Mouse (Mus musculus): ENCODE measurements around the gene Celf3. TPM values are rescaled to one million over a fixed set of nuclear protein-coding genes. Genes with fewer than 3 reads are reported as not detected.

Celf3 gene
- polyA plus RNA-seq, 2 experiments = 0.07 TPM; not detected in 1

DNA sequence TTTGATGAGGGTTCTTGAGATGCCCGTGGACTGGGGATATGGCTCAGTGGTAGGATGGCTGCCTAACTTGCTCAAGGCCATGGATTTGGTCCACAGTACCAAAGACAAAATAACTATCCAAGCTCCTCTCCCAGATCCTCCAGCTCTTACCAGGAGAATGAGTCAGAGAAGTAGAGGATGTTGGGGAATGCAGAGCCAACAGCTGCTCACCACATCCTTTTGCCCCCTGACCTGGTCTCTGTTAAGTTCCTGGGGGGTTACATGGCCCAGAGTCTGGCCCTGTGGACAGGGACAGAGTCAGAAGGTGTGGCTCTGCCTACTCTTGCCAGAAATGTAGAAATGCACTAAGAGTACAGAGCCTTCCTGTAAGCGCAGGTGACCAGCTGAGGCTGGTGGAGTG is 18.3 kb upstream of the Celf3 start:
- no peaks in the 10 kb centered on the region for H3K9me3 ChIP-seq (ENCODE audit: control insufficient read depth, low read length)
- DNase-seq (ENCODE audit: low read depth in 3 of 3, low spot score in 3 of 3) (no peak), ATAC-seq (ENCODE audit: insufficient read depth) (no peak)
- H3K4me2 ChIP-seq (ENCODE audit: low read depth) = no peak overlapping the region
- no peak overlapping the region for H3K27ac ChIP-seq
- WGBS (ENCODE audit: insufficient replicate concordance) = 69% methylated on average over 2 of the region's 2 CpGs
- H3K27me3 ChIP-seq (ENCODE audit: control insufficient read depth, insufficient read depth, low read length) = peaks cover 4% of the 10 kb centered on the region
- TF ChIP-seq EP300 (IDR thresholded peaks at IDR 0.05; ENCODE audit: low read depth) (no peak), CTCF (IDR thresholded peaks at IDR 0.05; ENCODE audit: low read depth) (no peak)
- no peak overlapping the region for H3K9ac ChIP-seq (replicated peaks)
- H3K36me3 ChIP-seq (replicated peaks; ENCODE audit: control insufficient read depth, insufficient read depth, low read depth) = no peaks in the 10 kb centered on the region
- no peak overlapping the region for H3K4me3 ChIP-seq (ENCODE audit: insufficient read depth in 1 of 2, low read depth in 2 of 2, low read length in 2 of 2)
- H3K4me1 ChIP-seq (replicated peaks; ENCODE audit: control insufficient read depth in 2 of 2, insufficient read depth in 2 of 2, low read length in 1 of 2) = 0 out of 4 replicates have a peak, but pooled peaks cover 0 to 2% of the 10 kb centered on the region in 2 experiments

DNA sequence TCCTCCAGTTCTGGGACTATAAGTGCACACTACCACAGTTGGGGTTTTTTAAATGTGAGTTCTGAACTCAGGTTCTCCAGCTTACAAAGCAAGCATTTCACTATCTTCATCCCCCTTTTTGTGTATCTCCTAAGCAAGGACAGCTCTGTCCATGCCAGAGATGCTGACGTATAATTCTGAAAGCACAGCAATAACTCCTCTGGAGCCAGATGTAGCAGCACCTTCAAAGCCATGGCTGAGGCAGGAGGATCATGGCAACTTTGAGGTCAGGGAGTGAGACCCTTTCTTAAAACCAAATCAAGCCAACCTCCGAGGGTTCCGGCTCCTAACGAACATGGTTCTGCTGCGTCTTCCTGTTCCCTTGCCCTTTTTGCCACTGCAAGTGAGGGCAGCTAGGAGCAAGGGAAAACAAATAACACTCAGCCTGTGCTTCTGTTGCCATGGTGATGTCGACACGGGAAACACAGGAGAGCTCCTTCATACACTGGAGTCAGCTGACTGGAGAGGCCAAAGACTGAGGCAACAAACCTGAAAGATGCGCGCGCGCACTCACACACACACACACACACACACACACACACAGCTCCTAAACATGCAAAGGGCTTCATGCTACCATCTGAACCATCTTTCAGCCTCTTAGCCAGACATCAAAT is 14.0 kb upstream of the Celf3 start:
- no peak for DNase-seq (ENCODE audit: low read depth in 3 of 3, low spot score in 3 of 3)
- TF ChIP-seq CTCF (IDR thresholded peaks at IDR 0.05; ENCODE audit: low read depth) = no peak
- no peak for TF ChIP-seq EP300 (IDR thresholded peaks at IDR 0.05; ENCODE audit: low read depth)
- H3K27ac ChIP-seq = no peak overlapping the region
- no peak overlapping the region for H3K4me2 ChIP-seq (ENCODE audit: low read depth)
- no peaks in the 10 kb centered on the region for H3K27me3 ChIP-seq (ENCODE audit: control insufficient read depth, insufficient read depth, low read length)
- no peak for ATAC-seq (ENCODE audit: insufficient read depth)
- WGBS (ENCODE audit: insufficient replicate concordance) = 67% methylated on average over 11 of the region's 11 CpGs
- no peaks in the 10 kb centered on the region for H3K4me1 ChIP-seq (replicated peaks; ENCODE audit: control insufficient read depth in 2 of 2, insufficient read depth in 2 of 2, low read length in 1 of 2)
- H3K4me3 ChIP-seq (ENCODE audit: insufficient read depth in 1 of 2, low read depth in 2 of 2, low read length in 2 of 2) = no peak overlapping the region
- H3K9ac ChIP-seq (replicated peaks) = no peak overlapping the region
- no peaks in the 10 kb centered on the region for H3K36me3 ChIP-seq (replicated peaks; ENCODE audit: control insufficient read depth, insufficient read depth, low read depth)
- H3K9me3 ChIP-seq (ENCODE audit: control insufficient read depth, low read length) = no peaks in the 10 kb centered on the region

DNA sequence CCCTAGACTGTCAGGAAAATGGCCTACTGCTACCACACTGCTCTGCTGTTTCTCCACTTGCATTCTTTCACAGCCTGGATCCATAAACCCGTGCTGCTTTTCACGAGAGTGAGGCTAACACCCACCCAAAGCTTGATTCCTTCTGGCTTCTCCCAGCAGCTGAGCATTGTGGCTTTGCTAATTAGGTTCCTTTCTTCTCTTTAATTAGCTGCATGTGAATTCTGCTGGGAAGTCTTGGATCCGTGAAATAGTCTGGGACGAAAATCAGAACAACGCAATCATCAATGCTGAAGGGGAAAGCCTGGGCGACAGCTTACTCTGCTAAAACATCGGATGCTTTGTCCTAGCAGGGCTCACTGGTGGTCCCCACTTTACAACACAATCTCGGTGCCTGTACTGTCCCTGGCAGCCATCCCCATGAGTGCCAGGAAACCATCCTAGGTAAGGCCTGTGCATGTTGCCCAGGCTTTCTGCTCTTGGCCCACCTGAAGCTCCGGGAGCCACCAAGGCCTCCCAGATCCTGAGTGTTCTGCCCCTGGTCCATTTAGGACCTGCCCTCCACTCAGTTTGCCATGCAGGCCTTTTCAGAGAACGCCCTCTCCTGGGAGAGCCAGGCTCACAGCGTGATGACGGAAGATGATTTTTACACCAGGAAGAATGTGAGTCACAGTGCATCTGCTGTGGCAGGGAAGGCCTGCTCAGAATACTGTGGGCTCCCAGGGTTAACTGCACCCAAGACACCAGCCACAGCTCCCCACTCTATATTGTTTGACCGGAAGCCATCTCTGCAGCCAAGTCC is 12.3 kb upstream of the Celf3 start:
- DNase-seq (ENCODE audit: low read depth in 3 of 3, low spot score in 3 of 3) = no peak
- 66% methylated on average over 13 of the region's 13 CpGs for WGBS (ENCODE audit: insufficient replicate concordance)
- no peak overlapping the region for H3K9ac ChIP-seq (replicated peaks)
- no peak overlapping the region for H3K4me2 ChIP-seq (ENCODE audit: low read depth)
- H3K4me3 ChIP-seq (ENCODE audit: insufficient read depth in 1 of 2, low read depth in 2 of 2, low read length in 2 of 2) = no peak overlapping the region
- H3K36me3 ChIP-seq (replicated peaks; ENCODE audit: control insufficient read depth, insufficient read depth, low read depth) = no peaks in the 10 kb centered on the region
- no peak for TF ChIP-seq CTCF (IDR thresholded peaks at IDR 0.05; ENCODE audit: low read depth)
- no peak for TF ChIP-seq EP300 (IDR thresholded peaks at IDR 0.05; ENCODE audit: low read depth)
- no peak overlapping the region for H3K27ac ChIP-seq
- no peaks in the 10 kb centered on the region for H3K27me3 ChIP-seq (ENCODE audit: control insufficient read depth, insufficient read depth, low read length)
- ATAC-seq (ENCODE audit: insufficient read depth) = no peak
- no peaks in the 10 kb centered on the region for H3K9me3 ChIP-seq (ENCODE audit: control insufficient read depth, low read length)
- H3K4me1 ChIP-seq (replicated peaks; ENCODE audit: control insufficient read depth in 2 of 2, insufficient read depth in 2 of 2, low read length in 1 of 2) = no peaks in the 10 kb centered on the region

DNA sequence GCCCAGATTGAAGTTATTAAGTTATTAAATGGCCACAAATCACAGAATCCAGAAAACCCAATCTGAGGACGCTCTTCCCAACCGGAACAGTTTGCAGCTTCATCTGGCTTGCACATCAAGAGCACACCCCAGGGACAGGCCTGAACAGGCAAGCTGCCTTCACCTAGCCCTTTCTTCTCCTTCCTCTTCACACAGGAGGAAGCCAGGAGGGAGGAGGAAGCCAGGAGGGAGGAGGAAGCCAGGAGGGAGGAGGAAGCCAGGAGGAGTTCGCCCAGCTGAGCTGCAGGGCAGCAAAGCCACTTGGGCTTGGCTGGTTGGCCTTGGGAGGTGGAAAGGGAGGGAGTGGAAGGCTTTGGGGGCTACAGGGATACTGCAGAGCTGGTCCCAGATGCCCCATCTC is 9.2 kb upstream of the Celf3 start:
- Histone ChIP-seq H3K27ac (no peak overlapping the region), H3K4me3 (ENCODE audit: insufficient read depth in 1 of 2, low read depth in 2 of 2, low read length in 2 of 2) (no peak overlapping the region), H3K4me1 (replicated peaks; ENCODE audit: control insufficient read depth in 2 of 2, insufficient read depth in 2 of 2, low read length in 1 of 2) (no peaks in the 10 kb centered on the region), H3K9ac (replicated peaks) (no peak overlapping the region), H3K27me3 (ENCODE audit: control insufficient read depth, insufficient read depth, low read length) (no peaks in the 10 kb centered on the region), H3K9me3 (ENCODE audit: control insufficient read depth, low read length) (no peaks in the 10 kb centered on the region), H3K36me3 (replicated peaks; ENCODE audit: control insufficient read depth, insufficient read depth, low read depth) (no peaks in the 10 kb centered on the region), H3K4me2 (ENCODE audit: low read depth) (no peak overlapping the region)
- TF ChIP-seq CTCF (IDR thresholded peaks at IDR 0.05; ENCODE audit: low read depth) (no peak), EP300 (IDR thresholded peaks at IDR 0.05; ENCODE audit: low read depth) (no peak)
- WGBS (ENCODE audit: insufficient replicate concordance) = 37% methylated on average over 3 of the region's 3 CpGs
- ATAC-seq (ENCODE audit: insufficient read depth) (no peak), DNase-seq (ENCODE audit: low read depth in 3 of 3, low spot score in 3 of 3) (no peak)

DNA sequence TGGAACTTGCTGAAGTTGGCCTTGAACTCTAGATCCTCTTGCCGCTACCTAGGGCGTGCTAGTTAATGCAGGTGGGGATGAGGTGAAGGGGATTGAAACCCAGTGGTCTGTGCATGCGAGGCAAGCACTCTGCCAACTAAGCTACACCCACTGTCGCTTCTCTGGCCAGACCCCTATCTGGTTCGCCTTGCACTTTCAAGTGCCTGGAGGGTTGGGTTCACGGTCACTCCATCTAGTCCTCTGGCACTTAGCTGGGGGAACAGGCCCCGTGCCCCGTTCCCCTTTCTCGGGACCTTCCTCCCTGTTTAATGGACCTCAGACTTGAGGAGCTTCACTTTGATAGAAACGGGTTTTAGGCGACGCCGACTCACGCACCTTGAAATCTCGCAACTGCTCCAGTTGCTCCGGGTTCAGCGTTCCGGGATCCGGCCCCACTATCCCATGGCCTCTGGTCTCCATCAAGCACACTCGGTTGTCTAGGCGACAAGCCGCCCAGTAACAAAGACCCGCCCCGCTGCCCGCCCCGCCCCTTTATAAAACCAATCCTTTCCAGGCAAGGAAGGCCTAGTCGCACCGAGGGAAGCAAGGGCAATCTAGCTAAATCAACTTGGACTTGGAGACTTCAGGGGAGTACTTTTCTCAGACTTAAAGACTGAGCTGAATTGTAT is 5.5 kb upstream of the Celf3 start:
- no peaks in the 10 kb centered on the region for H3K36me3 ChIP-seq (replicated peaks; ENCODE audit: control insufficient read depth, insufficient read depth, low read depth)
- no peak overlapping the region for H3K4me2 ChIP-seq (ENCODE audit: low read depth)
- 17% methylated on average over 28 of the region's 28 CpGs for WGBS (ENCODE audit: insufficient replicate concordance)
- no peaks in the 10 kb centered on the region for H3K27me3 ChIP-seq (ENCODE audit: control insufficient read depth, insufficient read depth, low read length)
- DNase-seq (ENCODE audit: low read depth in 3 of 3, low spot score in 3 of 3) (no peak), ATAC-seq (ENCODE audit: insufficient read depth) (no peak)
- H3K9me3 ChIP-seq (ENCODE audit: control insufficient read depth, low read length) = no peaks in the 10 kb centered on the region
- peaks cover 0 to 3% of the 10 kb centered on the region in 2 experiments; a peak in 2 of 4 replicates for H3K4me1 ChIP-seq (replicated peaks; ENCODE audit: control insufficient read depth in 2 of 2, insufficient read depth in 2 of 2, low read length in 1 of 2)
- no peak overlapping the region for H3K27ac ChIP-seq
- H3K9ac ChIP-seq (replicated peaks) = no peak overlapping the region
- TF ChIP-seq EP300 (IDR thresholded peaks at IDR 0.05; ENCODE audit: low read depth) (no peak), CTCF (IDR thresholded peaks at IDR 0.05; ENCODE audit: low read depth) (no peak)
- no peak overlapping the region for H3K4me3 ChIP-seq (ENCODE audit: insufficient read depth in 1 of 2, low read depth in 2 of 2, low read length in 2 of 2)

Data from liver, embryonic 14.5 days (tissue).